Mouse (Mus musculus) E14TG2a.4 (cell line): ENCODE measurements around the gene Vps11.
"Not testable (repeated sequence)": the region's sequence is repeated elsewhere in the genome, so short reads cannot be mapped to it uniquely, and the experiment has no call there.

Experiments used
- H3K27me3 ChIP-seq: 2 replicates; pipeline ENCODE4 v1.6.1; 2014; ENCODE audit warnings: low read length, control low read depth; ENCODE audit not compliant: insufficient read depth
- H3K36me3 ChIP-seq: 2 replicates; pipeline ENCODE4 v1.6.1; 2014; ENCODE audit warnings: low read length, control low read depth; ENCODE audit not compliant: insufficient read depth
- H3K4me1 ChIP-seq: replicated peaks from 2 replicates; pipeline ENCODE4 v1.6.1; 2014; ENCODE audit warnings: low read depth, low read length, control low read depth
- H3K4me3 ChIP-seq: replicated peaks from 2 replicates; pipeline ENCODE4 v1.5.1; 2014; ENCODE audit warnings: mild to moderate bottlenecking, low read length
- H3K9me3 ChIP-seq: 2 replicates; pipeline ENCODE4 v1.6.1; 2014; ENCODE audit warnings: low read length, control low read depth
- CTCF ChIP-seq: conservative IDR thresholded peaks from 2 replicates; pipeline ENCODE4 v1.5.1; 2014; ENCODE audit warnings: low read length
- NANOG ChIP-seq: IDR thresholded peaks from 2 replicates; pipeline ENCODE4 v1.6.1; 2014; ENCODE audit warnings: borderline replicate concordance, low read length, mixed read lengths
- POU5F1 ChIP-seq: IDR thresholded peaks from 2 replicates; pipeline ENCODE4 v1.6.1; 2014; ENCODE audit warnings: low read length, borderline replicate concordance

Gene Vps11

DNA sequence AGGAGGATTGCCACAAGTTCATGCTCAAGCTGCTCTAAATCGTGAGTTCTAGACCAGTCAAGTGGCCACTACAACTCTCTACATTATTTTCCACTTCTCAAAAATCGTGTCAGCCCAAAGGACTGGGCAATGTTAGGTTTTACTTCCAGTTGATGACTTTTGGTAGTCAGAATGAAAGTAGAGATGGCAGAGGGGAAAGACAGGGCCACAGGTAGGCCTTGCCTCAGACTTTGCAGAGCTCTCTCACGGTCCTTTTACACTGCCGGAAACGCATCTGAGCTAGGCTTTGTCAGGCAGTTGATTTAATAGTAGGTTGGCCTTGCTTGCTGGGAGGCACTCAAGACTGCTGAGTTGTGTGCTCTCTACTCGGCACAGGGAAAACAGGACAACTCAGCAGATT is 37.3 kb downstream of the Vps11 start:
- H3K4me1 ChIP-seq = peaks cover 47% of the 10 kb centered on the region
- H3K9me3 ChIP-seq = no peaks in the 10 kb centered on the region
- H3K27me3 ChIP-seq = peaks cover 6% of the 10 kb centered on the region
- no peak overlapping the region for H3K4me3 ChIP-seq
- peaks cover 13% of the 10 kb centered on the region for H3K36me3 ChIP-seq
- TF ChIP-seq CTCF (no peak), POU5F1 (no peak), NANOG (no peak)

DNA sequence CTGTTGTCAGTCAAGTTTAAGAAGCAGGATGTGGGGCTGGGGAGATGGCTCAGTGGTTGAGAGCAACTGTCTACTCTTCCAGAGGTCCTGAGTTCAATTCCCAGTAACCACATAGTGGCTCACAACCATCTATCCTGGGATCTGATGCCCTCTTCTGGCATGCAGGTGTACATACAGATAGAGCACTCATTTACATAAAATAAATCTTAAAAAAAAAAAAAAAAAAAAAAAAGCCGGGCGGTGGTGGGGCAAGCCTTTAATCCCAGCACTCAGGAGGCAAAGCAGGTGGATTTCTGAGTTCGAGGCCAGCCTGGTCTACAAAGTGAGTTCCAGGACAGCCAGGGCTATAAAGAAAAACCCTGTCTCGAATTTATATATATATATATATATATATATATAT is 37.8 kb downstream of the Vps11 start:
- not testable (repeated sequence) for H3K9me3 ChIP-seq

DNA sequence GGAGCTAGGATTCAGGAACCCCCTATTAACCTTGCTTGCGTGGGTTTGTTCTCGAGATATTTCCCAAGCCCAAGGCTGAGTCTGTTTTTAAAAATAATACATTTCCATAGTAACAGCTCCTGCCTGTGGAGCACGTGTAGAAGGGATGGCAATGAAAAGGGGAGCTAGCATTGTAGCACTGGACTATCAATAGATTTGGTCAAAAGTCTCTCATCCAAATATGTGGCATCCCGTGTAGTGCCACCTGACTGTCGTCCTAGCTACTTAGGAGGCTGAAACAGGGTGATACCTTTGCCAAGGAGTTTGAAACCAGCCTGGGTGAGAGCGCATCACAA is 40.7 kb downstream of the Vps11 start:
- TF ChIP-seq NANOG (no peak), POU5F1 (no peak), CTCF (no peak)
- Histone ChIP-seq H3K9me3 (no peaks in the 10 kb centered on the region), H3K4me1 (peaks cover 65% of the 10 kb centered on the region), H3K27me3 (peaks cover 38% of the 10 kb centered on the region), H3K36me3 (peaks cover 13% of the 10 kb centered on the region), H3K4me3 (peak overlapping the region; percentile 97)

More for the DNA sequence above, 37.8 kb downstream of the Vps11 start:
- H3K36me3 ChIP-seq, H3K4me3 ChIP-seq: not testable (repeated sequence)
- Histone ChIP-seq H3K4me1 (peaks cover 52% of the 10 kb centered on the region), H3K27me3 (peaks cover 11% of the 10 kb centered on the region)

DNA sequence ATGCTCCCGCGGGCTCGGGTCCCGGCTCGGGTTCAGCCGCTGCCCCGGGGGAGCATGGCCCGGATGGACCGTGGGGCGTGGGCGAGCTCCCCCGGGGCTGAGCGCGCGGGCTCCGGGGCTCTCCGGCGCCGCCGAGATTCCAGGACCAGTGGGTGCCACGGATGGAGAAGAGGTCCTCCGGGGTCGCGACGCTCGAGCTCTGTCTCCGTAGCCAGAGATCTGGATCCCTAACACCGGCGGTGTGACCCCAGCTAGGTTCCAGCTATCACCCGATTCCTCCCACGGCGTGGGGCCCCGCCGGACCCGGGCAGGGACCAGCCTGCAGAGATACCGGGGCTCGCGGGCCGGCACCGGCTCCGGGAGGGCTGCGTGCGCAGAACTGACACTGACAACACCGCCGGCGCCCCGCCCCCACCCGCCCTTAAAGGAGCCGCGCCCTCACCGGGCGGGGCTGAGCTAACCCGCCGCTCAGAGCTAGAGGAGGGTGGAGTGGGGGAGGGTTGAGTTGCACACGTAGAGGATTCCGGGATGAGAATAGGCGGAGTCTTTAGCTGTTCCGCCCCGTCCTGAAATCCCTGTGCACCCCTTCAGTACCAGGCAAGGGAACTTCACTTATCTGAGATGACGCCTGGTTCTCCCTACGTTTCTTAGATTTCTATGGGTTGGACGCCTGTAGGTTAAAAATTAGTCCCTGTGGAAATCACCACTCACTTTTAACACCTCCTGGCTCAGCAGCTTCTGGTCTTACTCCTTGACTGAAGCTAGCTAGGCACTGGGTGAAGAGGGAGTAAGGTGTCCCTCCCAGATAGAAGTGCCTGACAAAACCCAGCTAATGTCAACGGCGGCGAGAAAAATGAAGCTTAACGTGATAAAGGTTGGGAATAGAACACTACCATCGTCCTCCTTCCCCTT is 41.3 kb downstream of the Vps11 start, which contains the start of gene C2cd2l:
TSS of gene C2cd2l (minus strand) at position 399 of the 912 bp plus-strand sequence.
- peaks cover 65% of the 10 kb centered on the region for H3K4me1 ChIP-seq

DNA sequence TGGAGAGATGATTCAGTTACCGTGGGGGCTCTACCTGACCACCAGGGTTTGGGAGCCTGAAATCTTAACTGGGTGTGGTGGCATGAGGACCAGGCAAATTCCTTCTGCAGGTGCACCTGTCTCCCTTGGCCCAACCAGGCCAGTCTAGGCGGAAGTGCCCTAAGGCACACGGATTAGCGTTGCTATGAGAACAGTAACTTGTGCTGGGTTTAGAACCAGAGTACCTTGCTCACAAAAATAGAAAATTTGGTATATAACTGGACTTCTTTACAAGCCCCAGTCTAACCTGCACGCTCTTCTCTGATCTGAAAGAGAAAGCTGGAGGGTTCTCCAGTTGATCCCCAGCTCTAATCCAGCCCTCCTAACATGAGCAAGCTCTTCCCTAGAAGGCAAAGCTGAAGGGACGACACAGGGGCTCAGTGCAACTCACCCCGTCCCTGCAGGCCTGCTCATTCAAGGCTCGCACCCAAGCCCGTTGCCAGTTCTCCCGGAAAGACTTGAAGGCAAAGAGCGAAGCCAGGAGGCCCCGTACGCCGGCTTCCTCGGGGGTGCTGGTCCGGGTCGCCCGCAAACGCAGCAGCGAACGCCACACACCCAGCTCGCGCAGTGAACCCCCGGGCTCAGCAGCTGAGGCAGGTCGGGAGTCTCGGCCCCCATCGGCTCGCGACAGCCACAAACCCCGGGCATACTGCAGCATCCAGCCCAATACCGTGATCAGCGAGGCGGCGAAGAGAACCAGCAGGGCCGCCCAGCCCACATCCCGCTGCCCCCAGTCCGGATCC is 42.2 kb downstream of the Vps11 start:
- Histone ChIP-seq H3K9me3 (no peaks in the 10 kb centered on the region), H3K4me1 (peaks cover 69% of the 10 kb centered on the region), H3K27me3 (peaks cover 53% of the 10 kb centered on the region), H3K36me3 (peaks cover 28% of the 10 kb centered on the region), H3K4me3 (peak overlapping the region; percentile 97)
- no peak for TF ChIP-seq CTCF

More for the DNA sequence above, 41.3 kb downstream of the Vps11 start, which contains the start of gene C2cd2l:
- H3K4me3 ChIP-seq = peak within 1 kb of the TSS; percentile 97
- H3K27me3 ChIP-seq = peaks cover 45% of the 10 kb centered on the region
- no peaks in the 10 kb centered on the region for H3K9me3 ChIP-seq
- H3K36me3 ChIP-seq = peaks cover 19% of the 10 kb centered on the region
- TF ChIP-seq NANOG (no peak), CTCF (no peak), POU5F1 (no peak)

DNA sequence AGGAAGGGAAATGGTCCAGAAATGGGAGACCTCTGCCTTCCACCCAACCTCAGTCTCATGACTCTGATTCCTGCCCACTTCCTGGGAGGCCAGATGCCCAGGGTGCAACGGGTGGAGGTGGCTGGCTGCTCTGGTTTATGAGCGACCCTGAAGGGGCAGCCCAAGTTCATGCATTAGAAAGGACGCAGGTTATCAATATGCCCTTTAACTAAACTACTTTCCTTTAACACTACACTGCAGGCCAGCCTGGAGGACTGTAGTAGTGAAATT is 42.7 kb downstream of the Vps11 start:
- H3K9me3 ChIP-seq = no peaks in the 10 kb centered on the region
- peaks cover 58% of the 10 kb centered on the region for H3K27me3 ChIP-seq
- peak overlapping the region; percentile 97 for H3K4me3 ChIP-seq
- peaks cover 30% of the 10 kb centered on the region for H3K36me3 ChIP-seq
- peaks cover 71% of the 10 kb centered on the region for H3K4me1 ChIP-seq
- no peak for TF ChIP-seq NANOG
- no peak for TF ChIP-seq CTCF
- TF ChIP-seq POU5F1 = no peak

DNA sequence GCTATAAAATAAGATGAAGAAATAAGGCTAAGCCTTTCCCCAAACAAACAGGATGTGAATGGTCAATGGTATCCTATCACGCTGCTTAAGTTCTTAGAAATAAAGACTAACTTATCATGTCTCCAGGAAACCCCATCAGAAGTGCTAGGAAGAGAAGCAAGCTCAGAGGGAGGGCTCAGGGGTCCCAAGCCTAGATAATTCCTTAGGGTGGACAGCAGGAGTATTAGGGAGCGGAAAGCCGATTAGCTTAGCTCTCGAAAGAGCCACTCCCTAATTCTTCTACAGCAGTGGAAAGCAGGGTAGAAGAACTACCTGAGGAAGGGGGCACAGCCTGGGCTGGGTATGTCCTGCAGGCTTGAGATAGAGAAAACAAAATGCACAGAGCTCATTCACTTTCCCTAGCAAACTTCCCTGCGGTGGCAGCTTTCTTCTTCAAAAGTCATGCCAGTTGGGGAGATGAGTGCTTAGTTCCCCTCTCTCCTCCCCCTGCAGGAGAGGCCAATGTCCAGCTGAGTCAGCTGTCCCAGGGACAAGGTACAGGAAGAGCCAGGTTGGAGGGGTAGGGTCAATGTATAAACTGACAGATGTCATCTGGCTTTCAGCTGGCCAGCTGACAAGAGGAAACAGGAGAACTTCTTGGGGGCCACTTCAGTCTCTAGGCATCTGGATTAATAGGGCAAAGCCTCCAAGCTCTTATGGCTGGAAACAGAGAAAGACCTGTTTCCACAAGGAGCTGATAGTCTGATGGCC is 43.2 kb downstream of the Vps11 start:
- no peaks in the 10 kb centered on the region for H3K9me3 ChIP-seq
- H3K27me3 ChIP-seq = peaks cover 64% of the 10 kb centered on the region
- peaks cover 73% of the 10 kb centered on the region for H3K4me1 ChIP-seq
- TF ChIP-seq CTCF (no peak), NANOG (no peak), POU5F1 (no peak)
- H3K36me3 ChIP-seq = peaks cover 35% of the 10 kb centered on the region
- no peak overlapping the region for H3K4me3 ChIP-seq

DNA sequence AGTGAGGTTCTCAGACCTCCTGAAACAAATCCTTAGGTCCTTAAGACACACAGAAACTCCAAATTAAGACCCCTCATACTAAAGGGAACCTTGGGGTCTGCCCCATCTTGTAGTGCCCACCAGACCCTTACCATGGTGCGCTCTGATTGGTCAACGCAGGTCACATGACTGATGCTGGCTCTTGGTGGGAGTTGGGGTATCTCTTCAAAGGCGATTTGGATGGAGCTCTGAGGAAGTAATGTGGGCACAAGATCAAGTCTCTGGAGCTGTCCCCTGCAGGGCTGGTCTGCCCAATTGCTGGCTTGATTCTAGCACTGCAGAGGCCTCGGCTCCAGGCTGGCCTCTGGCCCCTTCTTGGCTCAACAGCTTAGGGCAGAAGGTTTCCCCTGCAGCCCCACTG is 44.0 kb downstream of the Vps11 start:
- TF ChIP-seq NANOG (no peak), CTCF (no peak), POU5F1 (no peak)
- Histone ChIP-seq H3K4me1 (peaks cover 69% of the 10 kb centered on the region), H3K27me3 (peaks cover 72% of the 10 kb centered on the region), H3K36me3 (peaks cover 38% of the 10 kb centered on the region), H3K4me3 (no peak overlapping the region), H3K9me3 (no peaks in the 10 kb centered on the region)
